Mouse (Mus musculus): ENCODE measurements at regions not wholly inside any gene's neighbourhood (a gene's known extent, or its start where the extent isn't known, plus 50 kb on each side); places are given as distances from the start of the nearest gene placed in this dataset.

GRCm38 (mm10) chr9:74342176-74342575, 232.0 kb downstream of the Wdr72 start:
- no peaks in the 10 kb centered on the region for H3K9me3 ChIP-seq (replicated peaks)
- H3K9ac ChIP-seq: no peak overlapping the region
- H3K4me1 ChIP-seq: no peaks in the 10 kb centered on the region
- no peak for ATAC-seq (replicated peaks; ENCODE audit: low FRiP score)
- H3K4me2 ChIP-seq: no peak overlapping the region
- H3K36me3 ChIP-seq: no peaks in the 10 kb centered on the region
- WGBS: 45% methylated on average over 1 of the region's 1 CpGs
- H3K4me3 ChIP-seq (replicated peaks): no peak overlapping the region
- no peaks in the 10 kb centered on the region for H3K27me3 ChIP-seq
- no peak overlapping the region for H3K27ac ChIP-seq

GRCm38 (mm10) chr9:74345027-74345426, 234.9 kb downstream of the Wdr72 start:
- Histone ChIP-seq H3K9ac (no peak overlapping the region), H3K4me2 (no peak overlapping the region), H3K9me3 (replicated peaks) (no peaks in the 10 kb centered on the region), H3K27me3 (no peaks in the 10 kb centered on the region), H3K27ac (no peak overlapping the region), H3K4me3 (replicated peaks) (no peak overlapping the region), H3K4me1 (no peaks in the 10 kb centered on the region), H3K36me3 (no peaks in the 10 kb centered on the region)
- 56% methylated on average over 7 of the region's 7 CpGs for WGBS
- ATAC-seq (replicated peaks; ENCODE audit: low FRiP score): no peak

GRCm38 (mm10) chr9:74348776-74349175, 238.6 kb downstream of the Wdr72 start:
- H3K4me1 ChIP-seq: no peaks in the 10 kb centered on the region
- WGBS: 18% methylated on average over 2 of the region's 2 CpGs
- no peaks in the 10 kb centered on the region for H3K36me3 ChIP-seq
- H3K27ac ChIP-seq: no peak overlapping the region
- ATAC-seq (replicated peaks; ENCODE audit: low FRiP score): no peak
- H3K4me2 ChIP-seq: no peak overlapping the region
- no peak overlapping the region for H3K4me3 ChIP-seq (replicated peaks)
- H3K9me3 ChIP-seq (replicated peaks): no peaks in the 10 kb centered on the region
- no peak overlapping the region for H3K9ac ChIP-seq
- no peaks in the 10 kb centered on the region for H3K27me3 ChIP-seq

DNA sequence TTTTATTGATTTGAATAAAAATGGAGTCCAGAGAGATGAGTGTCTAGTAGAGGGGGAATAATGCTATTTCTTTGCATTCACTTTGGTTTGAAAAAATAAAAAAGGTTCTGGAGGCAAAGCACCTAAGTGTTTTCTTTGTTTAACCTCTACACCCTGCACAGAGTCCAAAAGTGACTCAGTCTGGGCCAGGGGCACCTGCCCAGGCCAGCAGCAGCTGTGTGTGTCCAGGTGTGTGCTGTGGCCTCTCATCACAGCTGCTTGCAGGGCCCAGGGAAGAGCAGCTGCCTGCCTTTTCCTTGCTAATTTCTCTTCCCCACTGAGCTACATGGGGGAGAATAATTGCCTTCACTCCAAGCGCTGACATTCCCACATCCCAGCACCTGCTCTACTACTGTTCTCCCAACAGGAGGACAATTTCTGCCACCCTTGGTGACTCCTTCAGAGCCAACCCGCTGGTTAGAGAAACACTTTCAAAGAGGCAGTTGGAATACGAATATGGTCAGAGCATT, 255.8 kb downstream of the Wdr72 start:
- H3K4me3 ChIP-seq (replicated peaks): no peak overlapping the region
- no peak overlapping the region for H3K27ac ChIP-seq
- H3K4me2 ChIP-seq: no peak overlapping the region
- H3K27me3 ChIP-seq: no peaks in the 10 kb centered on the region
- WGBS: 45% methylated on average over 3 of the region's 3 CpGs
- no peaks in the 10 kb centered on the region for H3K9me3 ChIP-seq (replicated peaks)
- no peaks in the 10 kb centered on the region for H3K4me1 ChIP-seq
- H3K9ac ChIP-seq: no peak overlapping the region
- H3K36me3 ChIP-seq: no peaks in the 10 kb centered on the region
- no peak for ATAC-seq (replicated peaks; ENCODE audit: low FRiP score)

GRCm38 (mm10) chr9:74376191-74376590, 266.0 kb downstream of the Wdr72 start:
- Histone ChIP-seq H3K4me2 (no peak overlapping the region), H3K27me3 (no peaks in the 10 kb centered on the region), H3K36me3 (no peaks in the 10 kb centered on the region), H3K4me1 (no peaks in the 10 kb centered on the region), H3K9me3 (replicated peaks) (no peaks in the 10 kb centered on the region), H3K4me3 (replicated peaks) (no peak overlapping the region), H3K9ac (no peak overlapping the region), H3K27ac (no peak overlapping the region)
- ATAC-seq (replicated peaks; ENCODE audit: low FRiP score): no peak

- no peak for ATAC-seq (replicated peaks; ENCODE audit: low FRiP score)
- no peaks in the 10 kb centered on the region for H3K27me3 ChIP-seq
- H3K36me3 ChIP-seq: no peaks in the 10 kb centered on the region
- no peaks in the 10 kb centered on the region for H3K9me3 ChIP-seq (replicated peaks)
- no peak overlapping the region for H3K27ac ChIP-seq
- H3K4me3 ChIP-seq (replicated peaks): no peak overlapping the region
- H3K4me2 ChIP-seq: no peak overlapping the region
- no peak overlapping the region for H3K9ac ChIP-seq
- H3K4me1 ChIP-seq: no peaks in the 10 kb centered on the region
Observed at GRCm38 (mm10) chr9:74377204-74377603, 267.0 kb downstream of the Wdr72 start.

GRCm38 (mm10) chr9:74384206-74384896, 274.2 kb downstream of the Wdr72 start:
- H3K4me3 ChIP-seq (replicated peaks): no peak overlapping the region

GRCm38 (mm10) chr9:74425594-74425993, 315.4 kb downstream of the Wdr72 start:
- 73% methylated on average over 2 of the region's 2 CpGs for WGBS
- ATAC-seq (replicated peaks; ENCODE audit: low FRiP score): no peak
- H3K9me3 ChIP-seq (replicated peaks): no peaks in the 10 kb centered on the region
- H3K4me1 ChIP-seq: no peaks in the 10 kb centered on the region
- H3K36me3 ChIP-seq: no peaks in the 10 kb centered on the region
- no peak overlapping the region for H3K9ac ChIP-seq
- H3K4me2 ChIP-seq: no peak overlapping the region
- H3K4me3 ChIP-seq (replicated peaks): no peak overlapping the region
- H3K27ac ChIP-seq: no peak overlapping the region
- no peaks in the 10 kb centered on the region for H3K27me3 ChIP-seq

More at GRCm38 (mm10) chr9:74384206-74384896, 274.2 kb downstream of the Wdr72 start:
- Histone ChIP-seq H3K27me3 (no peaks in the 10 kb centered on the region), H3K4me2 (no peak overlapping the region), H3K9me3 (replicated peaks) (no peaks in the 10 kb centered on the region), H3K36me3 (no peaks in the 10 kb centered on the region), H3K27ac (no peak overlapping the region), H3K4me1 (no peaks in the 10 kb centered on the region), H3K9ac (no peak overlapping the region)
- ATAC-seq (replicated peaks; ENCODE audit: low FRiP score): no peak
- 84% methylated on average over 8 of the region's 8 CpGs for WGBS

DNA sequence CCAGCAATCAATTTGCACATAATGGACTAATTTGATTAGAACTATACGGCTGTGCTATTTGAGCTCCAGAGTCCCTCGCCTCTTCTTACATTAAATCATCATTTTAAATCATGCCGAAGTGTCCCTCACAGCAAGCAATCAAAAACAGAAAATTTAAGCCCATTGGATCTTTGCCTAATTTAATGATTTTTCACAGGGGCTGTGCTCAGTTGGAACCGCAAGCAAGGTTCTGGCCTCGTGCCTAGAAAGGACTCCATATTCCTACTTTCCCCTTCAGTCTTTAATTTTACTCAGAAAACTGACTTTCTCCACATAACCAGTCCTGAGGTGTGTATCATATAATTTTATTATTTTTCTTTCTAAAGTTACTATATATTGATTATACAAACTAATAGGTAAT, 339.8 kb downstream of the Wdr72 start:
- H3K27me3 ChIP-seq: no peaks in the 10 kb centered on the region
- no peak overlapping the region for H3K4me2 ChIP-seq
- no peak overlapping the region for H3K27ac ChIP-seq
- H3K4me1 ChIP-seq: no peaks in the 10 kb centered on the region
- no peak overlapping the region for H3K9ac ChIP-seq
- 70% methylated on average over 5 of the region's 5 CpGs for WGBS
- no peaks in the 10 kb centered on the region for H3K9me3 ChIP-seq (replicated peaks)
- no peak overlapping the region for H3K4me3 ChIP-seq (replicated peaks)
- ATAC-seq (replicated peaks; ENCODE audit: low FRiP score): no peak
- H3K36me3 ChIP-seq: no peaks in the 10 kb centered on the region

GRCm38 (mm10) chr9:74461084-74461483, 350.9 kb downstream of the Wdr72 start:
- Histone ChIP-seq H3K27ac (no peak overlapping the region), H3K27me3 (no peaks in the 10 kb centered on the region), H3K9me3 (replicated peaks) (no peaks in the 10 kb centered on the region), H3K36me3 (no peaks in the 10 kb centered on the region), H3K4me2 (no peak overlapping the region), H3K4me3 (replicated peaks) (no peak overlapping the region), H3K9ac (no peak overlapping the region), H3K4me1 (no peaks in the 10 kb centered on the region)
- 72% methylated on average over 2 of the region's 2 CpGs for WGBS
- ATAC-seq (replicated peaks; ENCODE audit: low FRiP score): no peak

- Histone ChIP-seq H3K4me3 (replicated peaks) (no peak overlapping the region), H3K4me1 (no peaks in the 10 kb centered on the region), H3K9me3 (replicated peaks) (no peaks in the 10 kb centered on the region), H3K4me2 (no peak overlapping the region), H3K27ac (no peak overlapping the region), H3K27me3 (no peaks in the 10 kb centered on the region), H3K9ac (no peak overlapping the region), H3K36me3 (no peaks in the 10 kb centered on the region)
- ATAC-seq (replicated peaks; ENCODE audit: low FRiP score): no peak
- 19% methylated on average over 2 of the region's 2 CpGs for WGBS
Observed at GRCm38 (mm10) chr9:74476830-74477229, 366.7 kb downstream of the Wdr72 start.

GRCm38 (mm10) chr9:74479273-74479672, 369.1 kb downstream of the Wdr72 start:
- H3K4me2 ChIP-seq: no peak overlapping the region
- no peak overlapping the region for H3K27ac ChIP-seq
- H3K36me3 ChIP-seq: no peaks in the 10 kb centered on the region
- no peak overlapping the region for H3K4me3 ChIP-seq (replicated peaks)
- 47% methylated on average over 8 of the region's 8 CpGs for WGBS
- ATAC-seq (replicated peaks; ENCODE audit: low FRiP score): no peak
- no peaks in the 10 kb centered on the region for H3K4me1 ChIP-seq
- no peaks in the 10 kb centered on the region for H3K27me3 ChIP-seq
- no peaks in the 10 kb centered on the region for H3K9me3 ChIP-seq (replicated peaks)
- no peak overlapping the region for H3K9ac ChIP-seq

DNA sequence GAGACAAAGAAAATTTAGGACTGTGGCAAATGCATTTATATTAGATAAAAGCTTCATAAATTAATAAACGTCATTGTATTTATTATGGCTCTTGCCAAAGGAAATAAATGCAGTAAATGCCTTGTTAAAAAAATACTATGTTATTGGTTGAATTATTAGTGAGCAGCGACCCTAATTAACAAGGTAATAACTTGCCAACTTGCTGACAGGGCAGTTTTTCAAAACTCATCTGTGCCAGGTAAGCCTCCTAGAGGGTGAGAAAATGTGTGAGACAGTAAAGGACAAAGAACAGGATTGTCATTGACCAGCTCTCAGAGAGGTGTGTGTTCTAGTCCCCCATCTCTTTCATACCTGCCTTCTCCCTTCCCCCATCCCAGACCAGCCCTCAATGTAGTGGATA, 347.8 kb upstream of the Onecut1 start:
- WGBS: 76% methylated on average over 2 of the region's 2 CpGs
- no peak for ATAC-seq (replicated peaks; ENCODE audit: low FRiP score)
- Histone ChIP-seq H3K9ac (no peak overlapping the region), H3K4me3 (replicated peaks) (no peak overlapping the region), H3K27ac (no peak overlapping the region), H3K4me1 (no peaks in the 10 kb centered on the region), H3K36me3 (no peaks in the 10 kb centered on the region), H3K9me3 (replicated peaks) (no peaks in the 10 kb centered on the region), H3K4me2 (no peak overlapping the region), H3K27me3 (no peaks in the 10 kb centered on the region)
